Comparison of ENCODE assay signal across 29 mouse cellular contexts in the genomic region with DNA sequence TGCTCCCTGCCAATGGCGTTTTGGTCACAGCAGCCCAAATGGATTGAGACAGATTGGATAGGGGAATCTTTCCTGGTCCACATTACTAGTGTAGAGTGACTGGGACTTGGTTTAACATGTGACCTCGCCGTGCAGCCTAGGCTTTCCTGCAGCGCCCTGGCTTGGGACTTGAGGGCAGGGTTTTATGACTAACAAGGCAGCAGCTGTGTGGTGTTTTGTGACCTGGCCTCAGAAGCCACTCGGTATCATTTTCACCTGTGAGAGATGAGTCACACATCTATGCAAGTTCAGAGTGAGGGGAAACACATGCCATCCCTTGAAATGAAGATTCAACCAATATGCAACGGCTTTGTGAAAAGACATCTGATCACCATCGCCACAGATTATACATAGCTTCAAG. TPM values are rescaled to one million over a fixed set of nuclear protein-coding genes. Genes with fewer than 3 reads are reported as not detected.
"Had no signal": no experiment of that assay in that cellular context is flagged by ENCODE, and none has a peak within 500 bp of the region (broad histone marks: within the 10 kb centered on the region; RNA-seq: fewer than 3 reads in every experiment).

No protein-coding gene starts in this region.

- H3K9ac ChIP-seq: liver, embryonic 13.5 days; midbrain, embryonic 12.5 days; midbrain, embryonic 15.5 days had no signal

- H3K27ac ChIP-seq: kidney, postnatal 0 days; layer of hippocampus, adult 2 months; left cerebral cortex, adult 2 months; liver, embryonic 13.5 days; midbrain, embryonic 12.5 days; midbrain, embryonic 15.5 days had no signal

- H3K4me2 ChIP-seq: liver, embryonic 13.5 days; midbrain, embryonic 12.5 days; midbrain, embryonic 15.5 days had no signal

- H3K4me3 ChIP-seq: layer of hippocampus, adult 2 months; left cerebral cortex, adult 2 months; liver, embryonic 13.5 days; midbrain, embryonic 12.5 days; midbrain, embryonic 15.5 days had no signal

- H3K4me1 ChIP-seq: liver, embryonic 13.5 days had no signal

- H3K9me3 ChIP-seq: liver, embryonic 13.5 days; midbrain, embryonic 12.5 days; midbrain, embryonic 15.5 days had no signal

- DNase-seq: kidney, adult 2 months; kidney, postnatal 36 days; layer of hippocampus, adult 9-11 months; liver, embryonic 13.5 days; lung, adult 2 months; lung, postnatal 14 days; lung, postnatal 4 days; right cerebral cortex, adult 18-20 months; right cerebral cortex, postnatal 14 days; right cerebral cortex, postnatal 4 days; spleen, adult 18-20 months; thymus, adult 18-20 months; thymus, postnatal 36 days had no signal

- H3K36me3 ChIP-seq: liver, embryonic 13.5 days; midbrain, embryonic 12.5 days; midbrain, embryonic 15.5 days had no signal

- H3K27me3 ChIP-seq: liver, embryonic 13.5 days; midbrain, embryonic 15.5 days had no signal

RNA-seq across cellular contexts. Expression of a gene that starts 7.6 kb away (rescaled TPM):
- total RNA-seq: megakaryocyte progenitor cell, adult 5-6 weeks; megakaryocyte-erythroid progenitor cell, adult 5-6 weeks; monocyte, adult 5-6 weeks had no signal

RNA-seq across cellular contexts. Expression of a gene that starts 56.7 kb away (rescaled TPM):
- total RNA-seq: liver, adult 2 months; megakaryocyte progenitor cell, adult 5-6 weeks; megakaryocyte-erythroid progenitor cell, adult 5-6 weeks; monocyte, adult 5-6 weeks had no signal
- polyA plus RNA-seq: kidney, adult 2 months; kidney, embryonic 14.5 days; kidney, postnatal 0 days; limb, embryonic 11.5 days; liver, adult 2 months; liver, embryonic 13.5 days; liver, embryonic 16.5 days; lung, embryonic 16.5 days; midbrain, embryonic 12.5 days; neural tube, embryonic 11.5 days; stomach, embryonic 16.5 days; urinary bladder, adult 2 months had no signal
